Mouse (Mus musculus): ENCODE measurements around the gene Tbcd.

- TF ChIP-seq POLR2A (IDR thresholded peaks at IDR 0.05; ENCODE audit: extremely low read depth, insufficient read depth, low read length) (no peak), CTCF (IDR thresholded peaks at IDR 0.05; ENCODE audit: low read depth, low read length) (no peak)
Measured at GRCm38 (mm10) chr11:121615961-121616485, 164.3 kb downstream of the Tbcd start.
